Mouse (Mus musculus) bone marrow macrophage, adult 2 months (primary cell): ENCODE data around the gene Atxn7l2. TPM values are rescaled to one million over a fixed set of nuclear protein-coding genes. Genes with fewer than 3 reads are reported as not detected.

Experiments
- H3K27ac ChIP-seq: 2 replicates; pipeline ENCODE4 v1.5.1; 2012; ENCODE audit warnings: low read depth, low read length; ENCODE audit not compliant: insufficient read depth
- H3K4me1 ChIP-seq: 2 replicates; pipeline ENCODE4 v1.6.1; 2012; ENCODE audit warnings: low read length; ENCODE audit not compliant: control insufficient read depth, insufficient read depth
- H3K4me3 ChIP-seq: 2 replicates; pipeline ENCODE4 v1.5.1; 2012; ENCODE audit warnings: mild to moderate bottlenecking, low read length, moderate library complexity; ENCODE audit not compliant: insufficient read depth
- CTCF ChIP-seq: IDR thresholded peaks from 2 replicates; pipeline ENCODE4 v1.5.1; 2012; ENCODE audit warnings: low read depth, mild to moderate bottlenecking, low read length, moderate library complexity
- POLR2A ChIP-seq: IDR thresholded peaks from 2 replicates; pipeline ENCODE4 v1.6.1; 2012; ENCODE audit warnings: mild to moderate bottlenecking, low read depth, low read length, borderline replicate concordance
- polyA plus RNA-seq: library from polyadenylated mRNA; stranded (reverse); fragments of >200 nt; gene quantifications from 2 replicates; pipeline ENCODE4 v1.2.4, GENCODE M21; 2012; ENCODE audit not compliant: missing spikeins, insufficient read depth, insufficient read length

Gene Atxn7l2
- polyA plus RNA-seq, 1 experiment, result 6.4 TPM

DNA sequence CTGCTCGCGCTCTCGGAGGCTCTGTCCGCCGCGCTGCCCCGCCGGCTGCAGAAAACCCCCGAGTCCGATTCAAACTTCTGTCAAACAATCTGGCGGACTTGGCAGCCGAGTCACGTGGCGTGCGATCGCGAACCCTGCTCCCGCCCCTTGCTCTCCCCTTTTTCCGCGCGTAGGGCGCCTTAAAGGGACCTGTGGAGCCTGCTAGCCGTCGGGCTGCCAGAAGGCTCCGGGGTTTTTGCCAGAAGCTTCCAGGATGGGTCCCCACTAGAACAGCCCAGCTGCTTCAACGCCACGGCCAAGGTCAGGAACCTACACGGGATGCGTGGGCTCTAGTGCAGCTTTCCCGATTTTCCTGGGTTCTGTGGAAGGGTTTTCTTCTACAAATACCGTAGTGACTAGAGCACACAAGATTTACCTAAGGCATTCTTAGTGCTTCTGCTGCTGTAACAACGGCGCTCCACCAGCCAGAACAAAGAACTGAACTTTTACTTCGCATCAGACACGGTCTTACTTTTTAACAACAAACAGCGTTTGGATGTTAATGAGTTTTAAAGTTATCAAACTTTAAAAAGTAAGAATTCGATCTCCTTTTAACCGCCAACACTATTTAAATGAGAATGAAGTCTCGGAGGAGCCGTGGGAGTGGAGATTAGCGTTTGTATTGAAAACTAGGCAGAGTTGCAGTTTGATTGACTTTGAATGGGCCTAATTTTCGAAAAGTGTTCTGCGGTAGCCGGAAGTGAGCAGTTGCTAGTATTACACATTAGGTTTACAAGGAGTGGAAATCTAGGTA, 16.0 kb upstream of the Atxn7l2 start, which contains the start of gene Sypl2:
Gene Sypl2, minus strand, starts transcription at position 91 of the 793 bp plus-strand sequence.
- Histone ChIP-seq H3K4me1 (peaks cover 5% of the 10 kb centered on the region), H3K27ac (no peak within 1 kb of the TSS), H3K4me3 (peak within 1 kb of the TSS; percentile 46)
- no peak for TF ChIP-seq CTCF
- no peak for TF ChIP-seq POLR2A

DNA sequence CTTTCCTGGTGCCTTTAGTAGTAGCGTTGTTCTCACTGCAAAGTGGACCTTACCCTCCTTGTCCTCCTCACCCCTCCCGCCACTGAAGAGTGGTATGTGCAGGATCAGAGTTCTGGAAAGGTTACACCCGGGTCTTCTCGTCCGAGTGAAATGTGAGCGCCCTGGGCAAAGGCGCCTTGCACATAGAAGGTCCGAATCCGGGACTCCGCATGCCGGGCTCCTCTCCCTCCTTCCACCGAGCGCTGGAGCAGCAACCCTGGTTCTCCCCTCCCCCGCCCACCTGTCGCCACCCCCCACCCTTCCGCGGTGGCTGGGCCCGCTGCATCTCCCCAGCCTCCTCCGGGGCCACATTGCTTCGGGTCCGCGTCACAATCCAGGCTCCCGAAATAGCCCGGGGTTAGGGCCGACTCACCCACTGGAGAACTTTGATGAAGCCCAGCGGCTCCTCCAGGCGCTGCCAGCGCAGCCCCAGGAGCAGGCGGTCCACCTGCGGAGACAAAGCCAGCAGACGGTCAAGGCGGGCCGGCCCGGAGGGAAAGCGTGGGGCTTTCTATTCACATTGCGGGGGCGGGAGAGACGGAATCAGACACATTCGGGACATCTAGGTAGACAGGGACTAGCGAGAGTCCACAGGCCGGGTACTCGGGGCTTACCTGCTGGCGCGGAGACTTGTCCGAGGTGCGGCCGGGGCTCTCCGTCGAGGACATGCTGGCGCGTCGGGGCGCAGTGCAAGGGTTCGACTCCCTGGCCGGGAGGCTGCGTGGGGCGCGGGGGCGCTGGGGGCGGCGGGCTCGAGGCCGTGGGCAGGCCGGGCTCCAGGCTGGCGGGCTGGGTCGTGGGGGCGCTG, 15.2 kb upstream of the Atxn7l2 start:
- H3K4me1 ChIP-seq, result no peaks in the 10 kb centered on the region
- no peak for TF ChIP-seq POLR2A
- TF ChIP-seq CTCF, result no peak
- H3K4me3 ChIP-seq, result peak overlapping the region; percentile 46
- H3K27ac ChIP-seq, result no peak overlapping the region

DNA sequence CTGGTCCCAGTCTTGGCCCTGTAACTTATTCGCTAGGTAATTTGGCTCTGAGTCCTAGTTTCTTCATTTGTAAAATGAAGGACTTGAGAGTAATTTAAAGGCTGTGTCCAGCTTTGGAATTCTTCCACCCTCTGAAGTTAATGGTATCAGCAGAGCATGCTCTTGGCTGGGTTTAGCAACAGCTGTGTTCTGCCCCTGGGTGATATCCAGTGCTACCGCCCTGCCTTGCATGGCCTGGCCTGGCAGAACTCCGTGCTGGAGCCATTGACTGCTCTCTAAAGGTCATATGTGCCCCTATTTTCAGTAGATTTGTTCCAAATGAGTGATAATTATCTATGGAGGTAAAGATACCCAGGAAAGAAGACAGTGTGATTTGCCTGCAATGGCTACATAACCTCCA, 9.9 kb upstream of the Atxn7l2 start:
- Histone ChIP-seq H3K27ac (no peak overlapping the region), H3K4me1 (peaks cover 2% of the 10 kb centered on the region; the same call in 1 of the 2 replicates), H3K4me3 (no peak overlapping the region)
- no peak for TF ChIP-seq CTCF
- no peak for TF ChIP-seq POLR2A

DNA sequence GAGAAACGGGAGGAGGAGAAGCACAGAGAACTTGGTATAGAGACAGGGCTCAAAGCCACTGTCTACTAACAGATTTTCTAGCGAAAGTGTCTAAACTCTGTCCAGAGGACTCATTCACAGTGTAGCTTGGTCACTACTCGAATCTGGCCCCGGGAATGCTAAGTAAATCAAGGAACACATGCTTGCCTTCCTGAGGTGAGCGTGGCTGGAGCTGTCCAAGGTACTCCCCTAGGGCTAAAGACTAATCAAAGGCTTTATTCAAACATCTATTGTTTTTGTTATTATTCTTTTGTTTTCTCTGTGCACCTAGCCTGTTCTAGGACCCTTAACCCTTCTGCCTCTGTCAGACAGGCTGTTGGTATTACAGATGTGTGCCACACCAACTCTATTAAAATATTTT, 4.0 kb upstream of the Atxn7l2 start:
- no peak for TF ChIP-seq CTCF
- TF ChIP-seq POLR2A, result no peak
- Histone ChIP-seq H3K27ac (no peak overlapping the region), H3K4me3 (no peak overlapping the region), H3K4me1 (peaks cover 2% of the 10 kb centered on the region; the same call in 1 of the 2 replicates)

DNA sequence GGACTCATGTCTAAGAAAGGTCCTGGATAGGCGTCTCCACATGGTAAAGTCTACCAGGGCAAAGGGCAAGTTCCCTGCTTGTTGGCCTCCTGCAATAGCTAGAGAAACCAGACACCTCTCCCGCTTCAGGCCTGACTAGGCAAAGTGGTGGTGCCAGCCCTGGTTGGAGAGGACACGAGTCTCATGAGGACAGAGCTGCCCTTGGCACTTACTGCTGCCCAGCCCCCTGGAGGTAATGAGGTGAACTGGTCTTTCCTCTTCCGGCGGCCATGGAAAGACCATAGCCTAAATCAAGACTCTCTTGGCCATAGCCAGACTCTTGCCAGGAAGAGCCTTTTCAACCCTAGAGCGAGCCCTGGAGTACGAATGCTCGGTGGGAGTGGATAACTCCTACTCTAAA, 1.7 kb upstream of the Atxn7l2 start:
- no peak overlapping the region for H3K27ac ChIP-seq
- H3K4me3 ChIP-seq, result no peak overlapping the region
- peaks cover 1% of the 10 kb centered on the region for H3K4me1 ChIP-seq
- TF ChIP-seq CTCF, result no peak
- no peak for TF ChIP-seq POLR2A

DNA sequence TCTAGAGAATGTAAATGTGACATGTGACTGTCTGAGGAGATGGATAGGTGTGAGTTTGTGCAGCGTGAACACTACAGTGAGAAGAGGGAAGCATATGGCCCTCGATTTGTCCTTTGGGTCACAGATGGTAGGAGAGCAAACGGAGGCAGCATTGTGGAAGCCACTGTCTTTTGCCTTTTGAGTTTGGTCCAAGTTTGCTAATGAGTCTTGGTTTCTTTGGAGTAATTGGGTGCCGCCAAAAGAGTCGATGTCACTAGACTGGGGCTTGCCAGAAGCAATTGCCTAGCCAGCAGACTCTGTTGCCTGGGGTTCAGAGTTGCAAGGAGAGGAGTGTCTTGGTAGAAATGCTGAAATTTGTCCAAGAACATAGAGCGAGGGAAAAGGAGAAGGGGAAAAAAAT, 1.1 kb upstream of the Atxn7l2 start:
- TF ChIP-seq CTCF (no peak), POLR2A (no peak)
- H3K4me3 ChIP-seq, result no peak overlapping the region
- H3K4me1 ChIP-seq, result no peaks in the 10 kb centered on the region; the same call in 1 of the 2 replicates
- no peak overlapping the region for H3K27ac ChIP-seq

DNA sequence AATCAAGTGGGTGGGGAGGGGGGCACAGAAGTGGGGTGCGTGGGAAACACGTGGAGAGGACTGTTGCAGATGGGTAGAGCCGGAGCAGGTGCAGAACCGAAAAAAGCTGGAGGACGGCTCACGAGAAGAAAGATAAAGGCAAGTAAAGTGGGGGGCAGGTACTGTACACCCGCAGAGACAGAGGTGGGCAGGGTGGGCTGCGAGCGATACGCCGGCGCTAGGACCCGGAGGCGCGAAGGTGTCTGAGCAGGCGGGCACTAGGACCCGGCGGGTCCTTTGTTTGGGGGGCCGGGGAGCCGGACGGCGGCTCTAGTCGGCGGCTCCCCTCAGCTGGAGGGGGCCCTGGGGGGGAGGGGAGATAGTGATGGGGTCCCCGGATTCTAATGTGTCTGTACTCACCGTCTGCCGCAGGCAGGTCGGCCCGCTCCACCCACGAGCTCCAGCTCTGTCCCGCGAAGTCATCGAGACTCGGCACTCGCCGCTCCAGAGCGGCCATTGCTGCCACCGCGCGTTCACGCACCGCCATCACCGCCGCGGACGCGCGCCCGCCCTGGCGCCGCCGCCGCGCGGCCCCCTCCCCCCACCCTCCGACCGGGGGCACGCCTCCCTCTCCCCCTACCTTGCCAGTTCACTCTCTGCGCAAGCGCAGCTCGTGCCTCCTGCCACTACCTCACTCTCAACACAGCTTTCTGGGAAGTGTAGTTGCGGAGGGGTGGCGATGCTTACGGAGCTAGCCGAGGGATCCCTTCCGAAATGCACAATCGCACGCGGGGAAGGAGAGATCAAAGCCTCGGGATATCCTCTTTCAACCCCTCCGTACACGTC, 576 bp downstream of the Atxn7l2 start:
- Histone ChIP-seq H3K4me3 (peak overlapping the region; percentile 81), H3K27ac (peak overlapping the region; percentile 61), H3K4me1 (no peaks in the 10 kb centered on the region; the same call in 1 of the 2 replicates)
- TF ChIP-seq POLR2A, result no peak
- TF ChIP-seq CTCF, result no peak

DNA sequence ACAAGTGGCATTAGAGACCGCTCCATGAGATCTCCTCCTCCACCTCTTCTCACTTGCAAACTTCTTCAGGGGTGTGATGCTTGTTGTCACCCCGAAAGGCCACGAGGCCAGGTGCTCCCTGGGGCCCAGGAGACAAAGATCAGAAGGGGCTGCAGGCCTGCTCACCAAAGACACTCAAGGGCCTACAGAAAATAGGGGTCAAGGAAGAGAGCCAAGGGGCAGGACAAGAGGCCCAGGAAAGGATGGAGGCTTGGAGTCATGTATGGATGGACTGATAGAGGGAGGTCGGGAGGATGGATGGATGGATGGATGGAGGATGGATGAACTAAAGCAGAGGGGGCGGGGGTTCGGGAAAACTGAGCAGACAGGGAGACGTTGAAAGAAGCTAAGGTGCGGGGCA, 1.2 kb downstream of the Atxn7l2 start:
- H3K27ac ChIP-seq, result no peak overlapping the region
- peak overlapping the region; percentile 81 for H3K4me3 ChIP-seq
- H3K4me1 ChIP-seq, result no peaks in the 10 kb centered on the region; the same call in 1 of the 2 replicates
- TF ChIP-seq POLR2A, result no peak
- no peak for TF ChIP-seq CTCF

DNA sequence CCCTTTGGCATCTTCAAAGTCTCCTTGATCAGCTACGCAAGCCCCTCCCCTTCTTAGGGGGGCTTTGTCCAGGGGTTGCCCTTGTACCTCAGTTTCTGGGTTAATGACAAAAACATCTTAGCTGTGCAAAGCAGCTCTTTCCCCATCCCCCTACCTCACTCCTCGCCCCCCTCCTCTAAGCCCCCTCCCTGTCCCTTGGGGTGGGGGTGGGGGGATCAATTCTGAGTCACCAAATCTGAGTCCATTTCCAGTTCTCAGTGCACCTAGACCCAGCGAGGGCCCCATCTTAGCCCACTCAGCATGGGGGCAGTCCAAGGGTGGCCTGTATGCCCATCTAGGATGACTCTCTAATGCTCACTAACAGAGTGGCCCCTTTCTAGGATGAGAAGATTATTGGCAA, 1.7 kb downstream of the Atxn7l2 start:
- H3K27ac ChIP-seq, result no peak overlapping the region
- no peak overlapping the region for H3K4me3 ChIP-seq
- no peaks in the 10 kb centered on the region; the same call in 1 of the 2 replicates for H3K4me1 ChIP-seq
- TF ChIP-seq CTCF, result no peak
- TF ChIP-seq POLR2A, result no peak
